Mouse (Mus musculus): ENCODE measurements around the gene Lrr1.

DNA sequence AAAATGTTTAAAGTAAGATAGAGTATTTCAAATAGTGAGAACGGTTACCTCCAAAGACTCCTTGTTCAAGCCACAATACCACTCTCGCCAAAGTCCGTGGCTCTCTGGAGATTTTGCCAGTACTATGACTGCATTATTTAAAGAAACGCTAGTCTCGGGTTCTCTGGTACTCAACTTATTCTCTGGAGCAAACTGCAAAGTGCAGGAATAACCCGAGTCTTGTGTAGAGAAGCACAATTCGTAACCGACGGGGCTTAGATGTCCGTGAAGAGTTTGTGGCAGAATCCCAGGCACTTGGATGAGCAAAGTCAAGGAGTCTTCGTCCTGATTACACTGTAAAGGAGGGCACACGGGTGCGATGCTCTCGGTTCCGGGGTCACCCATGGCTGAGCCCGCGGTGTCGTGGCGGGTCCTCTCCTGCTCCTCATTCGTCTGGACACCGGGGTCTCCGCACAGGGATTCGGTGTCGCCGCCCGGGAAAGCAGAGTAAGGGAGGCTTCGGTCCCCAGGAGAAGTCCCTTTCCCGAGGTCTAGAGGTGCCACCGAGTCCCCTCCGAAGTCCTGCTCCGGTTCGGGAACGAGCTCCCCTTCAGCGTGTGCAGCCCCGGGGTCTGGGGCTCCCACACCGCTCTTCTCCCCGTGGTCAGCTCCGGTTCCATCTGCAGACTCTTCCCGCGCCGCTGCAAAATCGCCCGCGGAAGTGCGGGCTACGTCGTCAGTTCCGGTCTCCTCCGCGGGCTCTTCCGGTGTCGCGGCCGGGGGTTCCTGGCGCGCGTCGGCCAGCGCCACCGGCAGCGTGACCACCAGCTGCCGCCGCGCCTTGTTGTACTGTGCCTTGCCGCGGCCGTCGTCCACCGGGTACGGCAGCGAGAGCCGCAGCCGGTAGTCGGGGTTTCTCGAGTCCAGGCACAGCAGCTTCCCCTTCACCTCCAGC, 28.1 kb downstream of the Lrr1 start, which contains the start of gene Gm49383:
- TF ChIP-seq POLR2A (IDR thresholded peaks at IDR 0.05; ENCODE audit: insufficient read length, low read depth): peak; percentile 99
- TF ChIP-seq MAX (IDR thresholded peaks at IDR 0.05; ENCODE audit: low read depth): no peak

Data from myocyte (in vitro differentiated cells).